Mouse (Mus musculus) forebrain, embryonic 14.5 days (tissue): ENCODE data around the gene Sept1. TPM values are rescaled to one million over a fixed set of nuclear protein-coding genes. Genes with fewer than 3 reads are reported as not detected.

ENCODE experiments used
- ATAC-seq: fragments of 200-750 bp; cut with Nextera tagmentation; 2 replicates; pipeline ENCODE4 v1.8.0; 2017; ENCODE audit warnings: mild to moderate bottlenecking, moderate library complexity
- DNase-seq: peaks from one replicate; pipeline ENCODE4 v3.0.0-alpha.2; 2015; ENCODE audit warnings: low spot score
- H3K27ac ChIP-seq: fragments of 300-500 bp; sonication (generic); 2 replicates; pipeline ENCODE4 v1.5.1; 2014; ENCODE audit warnings: low read depth, mild to moderate bottlenecking, control low read depth, low read length, moderate library complexity
- H3K27me3 ChIP-seq: fragments of 300-500 bp; sonication (generic); replicated peaks from 2 replicates; pipeline ENCODE4 v1.6.1; 2014; ENCODE audit warnings: low read length, control low read depth, mixed read lengths; ENCODE audit not compliant: control insufficient read depth, insufficient read depth
- H3K36me3 ChIP-seq: fragments of 300-500 bp; sonication (generic); 2 replicates; pipeline ENCODE4 v1.6.1; 2014; ENCODE audit warnings: low read length, control low read depth; ENCODE audit not compliant: control insufficient read depth, insufficient read depth
- H3K4me1 ChIP-seq: fragments of 300-500 bp; sonication (generic); 2 replicates; pipeline ENCODE4 v1.6.1; 2014; ENCODE audit warnings: antibody characterized with exemption, low read length, control low read depth; ENCODE audit not compliant: control insufficient read depth, insufficient read depth
- H3K4me2 ChIP-seq: fragments of 300-500 bp; sonication (generic); 2 replicates; pipeline ENCODE4 v1.6.1; 2014; ENCODE audit warnings: mild to moderate bottlenecking, control low read depth, low read length
- H3K4me3 ChIP-seq: fragments of 300-500 bp; sonication (generic); 2 replicates; pipeline ENCODE4 v1.5.1; 2014; ENCODE audit warnings: low read depth, low read length, control low read depth
- H3K9ac ChIP-seq: fragments of 300-500 bp; sonication (generic); 2 replicates; pipeline ENCODE4 v1.6.1; 2014; ENCODE audit warnings: mild to moderate bottlenecking, low read length, control low read depth, moderate library complexity
- H3K9me3 ChIP-seq: fragments of 300-500 bp; sonication (generic); replicated peaks from 2 replicates; pipeline ENCODE4 v1.6.1; 2016; ENCODE audit warnings: low read length, control low read depth, mixed read lengths; ENCODE audit not compliant: control insufficient read depth
- WGBS: fragments of 180-500 bp; shearing (Covaris S2); extraction: QIAGEN DNeasy Blood & Tissue Kit; methylation state at CpG from one replicate; pipeline ENCODE4 v1.1.7; 2014; 5-methylcytosine and 5-hydroxymethylcytosine counted together
- polyA plus RNA-seq: library from polyadenylated mRNA; unstranded; fragments of >200 nt; fragmentation: Nextera tagmentation; extraction: Ambion mirVana; gene quantifications from 2 replicates; pipeline ENCODE4 v1.2.1, GENCODE M21; 2014

The Sept1 gene
- polyA plus RNA-seq, 1 experiment from 2014 or later = 11.3 TPM

GRCm38 (mm10) chr7:127209851-127210250 is 23.1 kb downstream of the Sept1 start:
- no peak overlapping the region for H3K4me3 ChIP-seq
- WGBS = 74% methylated on average over 5 of the region's 5 CpGs

GRCm38 (mm10) chr7:127208553-127209438 is 24.1 kb downstream of the Sept1 start, which contains the start of gene Mylpf:
Gene Mylpf (plus strand): TSS chr7:127208890.
- Histone ChIP-seq H3K27me3 (no peaks in the 10 kb centered on the region), H3K4me3 (peak within 1 kb of the TSS; percentile 95), H3K36me3 (peaks cover 7% of the 10 kb centered on the region), H3K9me3 (no peaks in the 10 kb centered on the region), H3K4me2 (peak within 1 kb of the TSS; percentile 100), H3K9ac (peak within 1 kb of the TSS; percentile 95), H3K4me1 (peaks cover 19% of the 10 kb centered on the region), H3K27ac (peak within 1 kb of the TSS; percentile 85)
- DNase-seq = peak; percentile 98
- WGBS = under 1% methylated on average over 43 of the region's 44 CpGs
- peak; percentile 96 for ATAC-seq

More at GRCm38 (mm10) chr7:127209851-127210250, 23.1 kb downstream of the Sept1 start:
- ATAC-seq = no peak
- Histone ChIP-seq H3K9me3 (no peaks in the 10 kb centered on the region), H3K4me1 (peaks cover 19% of the 10 kb centered on the region), H3K4me2 (peak overlapping the region; percentile 64), H3K27me3 (0 out of 2 replicates have a peak, but pooled peaks cover 5% of the 10 kb centered on the region), H3K27ac (no peak overlapping the region), H3K36me3 (0 out of 2 replicates have a peak, but pooled peaks cover 5% of the 10 kb centered on the region), H3K9ac (no peak overlapping the region)
- DNase-seq = no peak

GRCm38 (mm10) chr7:127208295-127208552 is 24.7 kb downstream of the Sept1 start, which contains the start of gene Tbc1d10b:
Gene Tbc1d10b (minus strand): TSS chr7:127208468.
- no peaks in the 10 kb centered on the region for H3K27me3 ChIP-seq
- ATAC-seq = peak; percentile 17
- 0% methylated on average over 14 of the region's 44 CpGs for WGBS

GRCm38 (mm10) chr7:127207374-127208294 is 25.3 kb downstream of the Sept1 start:
- Histone ChIP-seq H3K4me3 (peak overlapping the region; percentile 95), H3K27me3 (no peaks in the 10 kb centered on the region), H3K27ac (peak overlapping the region; percentile 85), H3K9ac (peak overlapping the region; percentile 95), H3K36me3 (peaks cover 18% of the 10 kb centered on the region), H3K4me1 (peaks cover 19% of the 10 kb centered on the region), H3K9me3 (no peaks in the 10 kb centered on the region), H3K4me2 (peak overlapping the region; percentile 100)
- DNase-seq (no peak), ATAC-seq (no peak; the same call in 1 of the 2 replicates)
- 0% methylated on average over 53 of the region's 53 CpGs for WGBS

More at GRCm38 (mm10) chr7:127208295-127208552, 24.7 kb downstream of the Sept1 start, which contains the start of gene Tbc1d10b:
- Histone ChIP-seq H3K9me3 (no peaks in the 10 kb centered on the region), H3K4me2 (peak within 1 kb of the TSS; percentile 100), H3K9ac (peak within 1 kb of the TSS; percentile 95), H3K36me3 (peaks cover 13% of the 10 kb centered on the region), H3K4me1 (peaks cover 19% of the 10 kb centered on the region), H3K4me3 (peak within 1 kb of the TSS; percentile 95), H3K27ac (peak within 1 kb of the TSS; percentile 85)
- DNase-seq = no peak

- H3K36me3 ChIP-seq = peaks cover 26% of the 10 kb centered on the region
- H3K27ac ChIP-seq = no peak overlapping the region
- H3K27me3 ChIP-seq = no peaks in the 10 kb centered on the region
- DNase-seq = no peak
- peak overlapping the region; percentile 95 for H3K9ac ChIP-seq
- H3K4me1 ChIP-seq = peaks cover 19% of the 10 kb centered on the region
- no peak for ATAC-seq
- H3K4me2 ChIP-seq = peak overlapping the region; percentile 100
- WGBS = 51% methylated on average over 2 of the region's 2 CpGs
- H3K4me3 ChIP-seq = peak overlapping the region; percentile 95
- no peaks in the 10 kb centered on the region for H3K9me3 ChIP-seq
Observed at GRCm38 (mm10) chr7:127206606-127207005, 26.3 kb downstream of the Sept1 start.

GRCm38 (mm10) chr7:127196484-127196883 is 36.4 kb downstream of the Sept1 start:
- Histone ChIP-seq H3K9ac (peak overlapping the region; percentile 73), H3K4me2 (peak overlapping the region; percentile 69), H3K4me3 (peak overlapping the region; percentile 59), H3K36me3 (peaks cover 77% of the 10 kb centered on the region), H3K27ac (peak overlapping the region; percentile 74; the same call in 1 of the 2 replicates), H3K9me3 (no peaks in the 10 kb centered on the region), H3K4me1 (peaks cover 13% of the 10 kb centered on the region), H3K27me3 (no peaks in the 10 kb centered on the region)
- DNase-seq = no peak
- WGBS = 56% methylated on average over 11 of the region's 11 CpGs
- no peak for ATAC-seq

- peak; percentile 98 for ATAC-seq
- Histone ChIP-seq H3K4me1 (peaks cover 13% of the 10 kb centered on the region), H3K9me3 (no peaks in the 10 kb centered on the region), H3K27me3 (no peaks in the 10 kb centered on the region), H3K27ac (peak within 1 kb of the TSS; percentile 79), H3K9ac (peak within 1 kb of the TSS; percentile 73), H3K4me2 (peak within 1 kb of the TSS; percentile 92), H3K4me3 (peak within 1 kb of the TSS; percentile 59), H3K36me3 (peaks cover 75% of the 10 kb centered on the region)
- DNase-seq = peak; percentile 100
- WGBS = under 1% methylated on average over 51 of the region's 51 CpGs
Observed at GRCm38 (mm10) chr7:127195544-127196295, 37.2 kb downstream of the Sept1 start, which contains the start of gene Cd2bp2. Gene Cd2bp2 (minus strand): TSS chr7:127196050.

GRCm38 (mm10) chr7:127194633-127195029 is 38.3 kb downstream of the Sept1 start:
- Histone ChIP-seq H3K27me3 (no peaks in the 10 kb centered on the region), H3K27ac (no peak overlapping the region), H3K4me3 (peak overlapping the region; percentile 59), H3K9ac (peak overlapping the region; percentile 60), H3K9me3 (no peaks in the 10 kb centered on the region), H3K4me1 (peaks cover 13% of the 10 kb centered on the region), H3K36me3 (peaks cover 67% of the 10 kb centered on the region), H3K4me2 (peak overlapping the region; percentile 92)
- WGBS = 85% methylated on average over 7 of the region's 7 CpGs
- DNase-seq (no peak), ATAC-seq (no peak)
